Mouse (Mus musculus): ENCODE measurements around the gene Ripor2.

DNA sequence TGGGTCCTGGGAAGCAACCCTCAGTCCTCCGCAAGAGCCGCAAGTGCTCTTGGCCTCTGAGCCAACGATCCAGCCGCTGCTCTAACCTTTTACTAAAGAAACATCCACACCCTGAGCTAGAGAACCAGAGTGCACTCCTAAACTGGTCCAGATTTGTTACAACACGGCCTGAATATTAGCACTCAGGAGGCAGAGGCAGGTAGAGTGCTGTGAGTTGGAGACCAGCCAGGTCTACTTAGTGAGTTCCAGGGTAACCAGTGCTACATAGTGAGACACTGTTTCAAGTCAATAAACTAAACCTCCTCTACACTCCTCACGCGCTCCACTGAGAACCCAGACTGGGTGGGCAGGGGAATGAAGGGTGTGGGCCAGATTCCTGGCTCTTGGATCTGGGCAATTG is 111.3 kb downstream of the Ripor2 start:
- TF ChIP-seq CTCF (conservative IDR thresholded peaks at IDR 0.05; ENCODE audit: low read length) (no peak), NANOG (IDR thresholded peaks at IDR 0.05; ENCODE audit: borderline replicate concordance, low read length) (no peak), POU5F1 (IDR thresholded peaks at IDR 0.05; ENCODE audit: borderline replicate concordance, low read length) (no peak)
